ENCODE assay signal across 23 mouse cellular contexts in genomic region chr7:100033672-100034071, GRCm38 (mm10). TPM values are rescaled to one million over a fixed set of nuclear protein-coding genes. Genes with fewer than 3 reads are reported as not detected.
"Had no signal": no experiment of that assay in that cellular context is flagged by ENCODE, and none has a peak within 500 bp of the region (broad histone marks: within the 10 kb centered on the region; RNA-seq: fewer than 3 reads in every experiment).

No protein-coding gene starts in this region.

- H3K9me3 ChIP-seq: intestine, embryonic 15.5 days; kidney, embryonic 15.5 days; liver, embryonic 13.5 days; lung, embryonic 15.5 days; midbrain, embryonic 10.5 days; neural tube, embryonic 12.5 days; neural tube, embryonic 15.5 days; stomach, embryonic 15.5 days had no signal

- H3K4me1 ChIP-seq: liver, embryonic 13.5 days; lung, embryonic 15.5 days; midbrain, embryonic 10.5 days had no signal

- ATAC-seq: intestine, embryonic 15.5 days had no signal

- H3K36me3 ChIP-seq: intestine, embryonic 15.5 days; kidney, embryonic 15.5 days; liver, embryonic 13.5 days; lung, embryonic 15.5 days; midbrain, embryonic 10.5 days; neural tube, embryonic 12.5 days; neural tube, embryonic 15.5 days; stomach, embryonic 15.5 days had no signal

- H3K27ac ChIP-seq: intestine, embryonic 15.5 days; kidney, embryonic 15.5 days; left cerebral cortex, adult 2 months; liver, embryonic 13.5 days; lung, embryonic 15.5 days; midbrain, embryonic 10.5 days; neural tube, embryonic 12.5 days; neural tube, embryonic 15.5 days; stomach, embryonic 15.5 days had no signal

- H3K4me3 ChIP-seq: intestine, embryonic 15.5 days; kidney, embryonic 15.5 days; left cerebral cortex, adult 2 months; liver, embryonic 13.5 days; lung, embryonic 15.5 days; megakaryocyte, embryonic 14.5 days; midbrain, embryonic 10.5 days; neural tube, embryonic 12.5 days; neural tube, embryonic 15.5 days; stomach, embryonic 15.5 days had no signal

- H3K27me3 ChIP-seq: intestine, embryonic 15.5 days; kidney, embryonic 15.5 days; liver, embryonic 13.5 days; lung, embryonic 15.5 days; neural tube, embryonic 12.5 days; neural tube, embryonic 15.5 days; stomach, embryonic 15.5 days had no signal

- DNase-seq: kidney, adult 11 months; kidney, adult 8-10 months; kidney, postnatal 10 days; kidney, postnatal 36 days; layer of hippocampus, postnatal 36 days; liver, embryonic 13.5 days; midbrain, embryonic 14.5 days; retina, postnatal 1 day; right cerebral cortex, postnatal 25 days; spleen, adult 18-20 months; thymus, adult 18-20 months; thymus, postnatal 36 days had no signal

- H3K4me2 ChIP-seq: intestine, embryonic 15.5 days; kidney, embryonic 15.5 days; liver, embryonic 13.5 days; lung, embryonic 15.5 days; neural tube, embryonic 12.5 days; neural tube, embryonic 15.5 days; stomach, embryonic 15.5 days had no signal

- H3K9ac ChIP-seq: intestine, embryonic 15.5 days; kidney, embryonic 15.5 days; liver, embryonic 13.5 days; lung, embryonic 15.5 days; neural tube, embryonic 12.5 days; neural tube, embryonic 15.5 days; stomach, embryonic 15.5 days had no signal

RNA-seq across cellular contexts. Expression of gene Chrdl2, which starts 27.7 kb away (rescaled TPM):
- total RNA-seq: liver, adult 2 months had no signal
- polyA plus RNA-seq: liver, embryonic 13.5 days; liver, embryonic 16.5 days; lung, embryonic 15.5 days; midbrain, embryonic 14.5 days had no signal
